Mouse (Mus musculus) kidney, adult 2 months (tissue): ENCODE measurements around the gene Nkx3-2. TPM values are rescaled to one million over a fixed set of nuclear protein-coding genes. Genes with fewer than 3 reads are reported as not detected.

ENCODE experiments used
- DNase-seq: peaks from one replicate; pipeline ENCODE4 v3.0.0; 2021
- H3K27ac ChIP-seq: fragments of 200-500 bp; 2 replicates; pipeline ENCODE4 v1.5.1; 2012; ENCODE audit warnings: low read depth, low read length, control low read depth, inconsistent platforms; ENCODE audit not compliant: insufficient read depth
- H3K27me3 ChIP-seq: fragments of 200-500 bp; replicated peaks from 2 replicates; pipeline ENCODE4 v1.6.1; 2012; ENCODE audit warnings: mild to moderate bottlenecking, moderate library complexity, low read length, inconsistent platforms; ENCODE audit not compliant: control insufficient read depth, insufficient read depth
- H3K36me3 ChIP-seq: fragments of 200-500 bp; 2 replicates; pipeline ENCODE4 v1.6.1; 2012; ENCODE audit warnings: mild to moderate bottlenecking, moderate library complexity, low read length, inconsistent platforms; ENCODE audit not compliant: control insufficient read depth, insufficient read depth
- H3K4me1 ChIP-seq: fragments of 200-500 bp; 2 replicates; pipeline ENCODE4 v1.6.1; 2011; ENCODE audit warnings: low read length; ENCODE audit not compliant: control insufficient read depth, insufficient read depth
- H3K4me3 ChIP-seq: fragments of 200-500 bp; 2 replicates; pipeline ENCODE4 v1.5.1; 2011; ENCODE audit warnings: mild to moderate bottlenecking, low read depth, low read length, control low read depth; ENCODE audit not compliant: insufficient read depth
- CTCF ChIP-seq: fragments of 200-500 bp; conservative IDR thresholded peaks from 2 replicates; pipeline ENCODE4 v1.5.1; 2011; ENCODE audit warnings: low read depth, mild to moderate bottlenecking, control low read depth, low read length, moderate library complexity, mixed read lengths; ENCODE audit not compliant: insufficient read depth, insufficient read length
- POLR2A ChIP-seq: fragments of 200-500 bp; IDR thresholded peaks from one replicate; pipeline ENCODE4 v1.6.1; 2011; ENCODE audit warnings: low read depth, low read length, control low read depth
- WGBS: fragments of 180-500 bp; shearing (Covaris S2); methylation state at CpG from one replicate; pipeline ENCODE4 v1.1.7; 2018; 5-methylcytosine and 5-hydroxymethylcytosine counted together
- polyA plus RNA-seq: library from polyadenylated mRNA; depleted of rRNA; stranded (reverse); fragments of >200 nt; gene quantifications from 2 replicates; pipeline ENCODE4 v1.2.3, GENCODE M21; 2012; rRNA removed

Gene Nkx3-2
- polyA plus RNA-seq, 1 experiment: not detected

- 38% methylated on average over 5 of the region's 5 CpGs for WGBS
- H3K4me3 ChIP-seq: no peak overlapping the region
- no peaks in the 10 kb centered on the region for H3K36me3 ChIP-seq
- TF ChIP-seq CTCF (no peak), POLR2A (no peak)
- no peak overlapping the region for H3K27ac ChIP-seq
- peak; percentile 26 for DNase-seq
- H3K4me1 ChIP-seq: no peaks in the 10 kb centered on the region
- H3K27me3 ChIP-seq: no peaks in the 10 kb centered on the region
Measured at GRCm38 (mm10) chr5:41737039-41737438, 27.3 kb downstream of the Nkx3-2 start.

- no peak for TF ChIP-seq CTCF
- no peak for TF ChIP-seq POLR2A
Measured at GRCm38 (mm10) chr5:41727017-41727416, 37.3 kb downstream of the Nkx3-2 start.

GRCm38 (mm10) chr5:41725573-41725972, 38.7 kb downstream of the Nkx3-2 start:
- Histone ChIP-seq H3K27me3 (no peaks in the 10 kb centered on the region), H3K4me1 (no peaks in the 10 kb centered on the region), H3K27ac (no peak overlapping the region), H3K4me3 (no peak overlapping the region), H3K36me3 (no peaks in the 10 kb centered on the region)
- DNase-seq: no peak
- no peak for TF ChIP-seq CTCF
- TF ChIP-seq POLR2A: no peak
- 36% methylated on average over 6 of the region's 6 CpGs for WGBS

More at GRCm38 (mm10) chr5:41727017-41727416, 37.3 kb downstream of the Nkx3-2 start:
- DNase-seq: no peak
- H3K4me1 ChIP-seq: no peaks in the 10 kb centered on the region
- WGBS: 57% methylated on average over 1 of the region's 1 CpGs
- H3K27ac ChIP-seq: no peak overlapping the region
- H3K27me3 ChIP-seq: no peaks in the 10 kb centered on the region
- no peak overlapping the region for H3K4me3 ChIP-seq
- no peaks in the 10 kb centered on the region for H3K36me3 ChIP-seq

Other genes with a start within 250 kb of the Nkx3-2 start
- gene Rab28, start 56.3 kb downstream of the Nkx3-2 start, polyA plus RNA-seq: 26.5 and 27.2 TPM in 2 replicates
- gene Bod1l, start 79.8 kb upstream of the Nkx3-2 start, polyA plus RNA-seq: 3.2 and 3.6 TPM in 2 replicates